Mouse (Mus musculus) heart, embryonic 12.5 days (tissue): ENCODE results near the gene Cc2d1a. TPM values are rescaled to one million over a fixed set of nuclear protein-coding genes. Genes with fewer than 3 reads are reported as not detected.
A peak's percentile ranks its signal among the peaks of the same experiment; 100 is the strongest.

Source experiments
- ATAC-seq: fragments of 200-750 bp; cut with Nextera tagmentation; 2 replicates; pipeline ENCODE4 v1.8.0; 2017; ENCODE audit warnings: moderate TSS enrichment, moderate library complexity; ENCODE audit not compliant: insufficient number of reproducible peaks, low FRiP score
- H3K27ac ChIP-seq: fragments of 300-500 bp; sonication (generic); 2 replicates; pipeline ENCODE4 v1.5.1; 2016; ENCODE audit warnings: mild to moderate bottlenecking, moderate library complexity; ENCODE audit not compliant: poor library complexity, severe bottlenecking
- H3K27me3 ChIP-seq: fragments of 300-500 bp; sonication (generic); replicated peaks from 2 replicates; pipeline ENCODE4 v1.6.1; 2016; ENCODE audit warnings: mild to moderate bottlenecking, moderate library complexity
- H3K36me3 ChIP-seq: fragments of 300-500 bp; sonication (generic); 2 replicates; pipeline ENCODE4 v1.6.1; 2016; ENCODE audit warnings: mild to moderate bottlenecking, moderate library complexity
- H3K4me1 ChIP-seq: fragments of 300-500 bp; sonication (generic); replicated peaks from 2 replicates; pipeline ENCODE4 v1.6.1; 2016; ENCODE audit warnings: mild to moderate bottlenecking
- H3K4me2 ChIP-seq: fragments of 300-500 bp; sonication (generic); 2 replicates; pipeline ENCODE4 v1.6.1; 2016; ENCODE audit warnings: mild to moderate bottlenecking, moderate library complexity
- H3K4me3 ChIP-seq: fragments of 300-500 bp; sonication (generic); 2 replicates; pipeline ENCODE4 v1.5.1; 2016; ENCODE audit warnings: mild to moderate bottlenecking
- H3K9ac ChIP-seq: fragments of 300-500 bp; sonication (generic); 2 replicates; pipeline ENCODE4 v1.6.1; 2016; ENCODE audit warnings: mild to moderate bottlenecking, moderate library complexity
- H3K9me3 ChIP-seq: fragments of 300-500 bp; sonication (generic); replicated peaks from 2 replicates; pipeline ENCODE4 v1.6.1; 2016; ENCODE audit warnings: mild to moderate bottlenecking, moderate library complexity
- WGBS: fragments of 180-500 bp; shearing (Covaris S2); methylation state at CpG from one replicate; pipeline ENCODE4 v1.1.7; 2016; 5-methylcytosine and 5-hydroxymethylcytosine counted together
- polyA plus RNA-seq: library from polyadenylated mRNA; unstranded; fragments of >200 nt; fragmentation: Nextera tagmentation; extraction: Ambion mirVana; gene quantifications from 2 replicates; pipeline ENCODE4 v1.2.1, GENCODE M21; 2016

Cc2d1a gene
- 17.7 and 18.1 TPM in 2 replicates for polyA plus RNA-seq

- Histone ChIP-seq H3K4me3 (peak within 1 kb of the TSS; percentile 72), H3K4me2 (peak within 1 kb of the TSS; percentile 93), H3K27ac (no peak within 1 kb of the TSS), H3K9me3 (no peaks in the 10 kb centered on the region), H3K36me3 (peaks cover 19% of the 10 kb centered on the region), H3K9ac (peak within 1 kb of the TSS; percentile 87), H3K4me1 (peaks cover 14% of the 10 kb centered on the region), H3K27me3 (no peaks in the 10 kb centered on the region)
- WGBS = 17% methylated on average over 49 of the region's 49 CpGs
- peak; percentile 91 for ATAC-seq
Observed at GRCm38 (mm10) chr8:84147769-84148530, at the start of gene Cc2d1a, which contains the start of gene 4930432K21Rik. Cc2d1a (minus strand) TSS chr8:84147936. 4930432K21Rik (plus strand) TSS chr8:84148025.

GRCm38 (mm10) chr8:84197141-84197921, 49.6 kb upstream of the Cc2d1a start:
- Histone ChIP-seq H3K9me3 (no peaks in the 10 kb centered on the region), H3K36me3 (0 out of 2 replicates have a peak, but pooled peaks cover 4% of the 10 kb centered on the region), H3K4me1 (peaks cover 50% of the 10 kb centered on the region), H3K27me3 (no peaks in the 10 kb centered on the region), H3K27ac (peak overlapping the region; percentile 93), H3K4me3 (peak overlapping the region; percentile 56), H3K9ac (peak overlapping the region; percentile 79), H3K4me2 (peak overlapping the region; percentile 77)
- peak; percentile 40 for ATAC-seq
- WGBS = 3% methylated on average over 43 of the region's 43 CpGs

- no peak for ATAC-seq
- H3K9me3 ChIP-seq = no peaks in the 10 kb centered on the region
- peaks cover 34% of the 10 kb centered on the region for H3K4me1 ChIP-seq
- no peak overlapping the region for H3K27ac ChIP-seq
- no peaks in the 10 kb centered on the region for H3K27me3 ChIP-seq
- 72% methylated on average over 3 of the region's 3 CpGs for WGBS
- H3K9ac ChIP-seq = no peak overlapping the region
- H3K4me2 ChIP-seq = no peak overlapping the region
- H3K36me3 ChIP-seq = no peaks in the 10 kb centered on the region
- no peak overlapping the region for H3K4me3 ChIP-seq
Observed at GRCm38 (mm10) chr8:84194224-84194743, 46.5 kb upstream of the Cc2d1a start.

GRCm38 (mm10) chr8:84193566-84193965, 45.8 kb upstream of the Cc2d1a start:
- Histone ChIP-seq H3K9ac (no peak overlapping the region), H3K27me3 (no peaks in the 10 kb centered on the region), H3K4me3 (no peak overlapping the region), H3K4me1 (peaks cover 27% of the 10 kb centered on the region), H3K27ac (no peak overlapping the region), H3K36me3 (no peaks in the 10 kb centered on the region), H3K4me2 (no peak overlapping the region), H3K9me3 (no peaks in the 10 kb centered on the region)
- no peak for ATAC-seq
- 78% methylated on average over 5 of the region's 5 CpGs for WGBS

- no peaks in the 10 kb centered on the region for H3K27me3 ChIP-seq
Observed at GRCm38 (mm10) chr8:84193161-84193560, 45.4 kb upstream of the Cc2d1a start.

GRCm38 (mm10) chr8:84192555-84192954, 44.8 kb upstream of the Cc2d1a start:
- Histone ChIP-seq H3K9me3 (no peaks in the 10 kb centered on the region), H3K4me3 (peak overlapping the region; percentile 31), H3K27me3 (no peaks in the 10 kb centered on the region), H3K4me2 (peak overlapping the region; percentile 59), H3K9ac (peak overlapping the region; percentile 56), H3K4me1 (peaks cover 17% of the 10 kb centered on the region), H3K27ac (peak overlapping the region; percentile 95), H3K36me3 (no peaks in the 10 kb centered on the region)
- 2% methylated on average over 33 of the region's 33 CpGs for WGBS
- peak; percentile 89 for ATAC-seq

More at GRCm38 (mm10) chr8:84193161-84193560, 45.4 kb upstream of the Cc2d1a start:
- Histone ChIP-seq H3K4me3 (no peak overlapping the region), H3K4me1 (peaks cover 23% of the 10 kb centered on the region), H3K36me3 (no peaks in the 10 kb centered on the region), H3K9ac (no peak overlapping the region; the same call in 1 of the 2 replicates), H3K9me3 (no peaks in the 10 kb centered on the region), H3K27ac (peak overlapping the region; percentile 95; the same call in 1 of the 2 replicates), H3K4me2 (no peak overlapping the region)
- 82% methylated on average over 4 of the region's 4 CpGs for WGBS
- ATAC-seq = no peak

GRCm38 (mm10) chr8:84192023-84192422, 44.3 kb upstream of the Cc2d1a start:
- peak overlapping the region; percentile 31 for H3K4me3 ChIP-seq

GRCm38 (mm10) chr8:84190191-84190867, 42.6 kb upstream of the Cc2d1a start:
- H3K27ac ChIP-seq = peak overlapping the region; percentile 44
- H3K4me3 ChIP-seq = no peak overlapping the region
- ATAC-seq = no peak
- WGBS = 93% methylated on average over 7 of the region's 7 CpGs
- no peak overlapping the region for H3K9ac ChIP-seq
- H3K9me3 ChIP-seq = no peaks in the 10 kb centered on the region
- H3K4me1 ChIP-seq = peaks cover 24% of the 10 kb centered on the region
- no peak overlapping the region for H3K4me2 ChIP-seq
- no peaks in the 10 kb centered on the region for H3K36me3 ChIP-seq
- H3K27me3 ChIP-seq = no peaks in the 10 kb centered on the region

More at GRCm38 (mm10) chr8:84192023-84192422, 44.3 kb upstream of the Cc2d1a start:
- H3K36me3 ChIP-seq = no peaks in the 10 kb centered on the region
- H3K4me2 ChIP-seq = peak overlapping the region; percentile 59
- peak overlapping the region; percentile 95 for H3K27ac ChIP-seq
- H3K9me3 ChIP-seq = no peaks in the 10 kb centered on the region
- H3K4me1 ChIP-seq = peaks cover 20% of the 10 kb centered on the region
- WGBS = 7% methylated on average over 13 of the region's 13 CpGs
- H3K27me3 ChIP-seq = no peaks in the 10 kb centered on the region
- ATAC-seq = peak; percentile 92
- peak overlapping the region; percentile 56 for H3K9ac ChIP-seq

DNA sequence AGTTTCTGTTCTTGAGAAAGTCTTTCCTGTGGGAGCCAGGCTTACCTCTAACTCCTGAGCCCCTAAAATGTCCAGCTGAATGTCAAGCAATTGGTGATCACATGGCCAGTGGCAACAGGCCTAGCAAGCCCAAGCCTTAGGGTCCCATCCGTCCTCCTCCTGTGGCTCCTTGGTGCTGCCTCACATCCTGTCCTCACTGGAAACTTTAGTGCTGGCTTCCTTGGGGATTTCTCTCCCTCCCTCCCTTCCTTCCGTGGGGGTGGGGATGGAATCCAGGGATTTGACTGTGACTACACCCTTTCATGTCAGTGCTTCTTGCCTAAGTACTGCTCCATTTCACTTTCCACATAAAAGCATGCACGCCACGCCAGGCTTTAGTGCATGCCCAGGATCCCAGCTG, 41.9 kb upstream of the Cc2d1a start:
- Histone ChIP-seq H3K27me3 (no peaks in the 10 kb centered on the region), H3K4me1 (peaks cover 25% of the 10 kb centered on the region), H3K4me3 (no peak overlapping the region), H3K9ac (no peak overlapping the region; the same call in 1 of the 2 replicates), H3K4me2 (no peak overlapping the region), H3K9me3 (no peaks in the 10 kb centered on the region), H3K27ac (peak overlapping the region; percentile 44; the same call in 1 of the 2 replicates), H3K36me3 (no peaks in the 10 kb centered on the region)
- 52% methylated on average over 4 of the region's 4 CpGs for WGBS
- ATAC-seq = no peak

GRCm38 (mm10) chr8:84188671-84189070, 40.9 kb upstream of the Cc2d1a start:
- Histone ChIP-seq H3K9ac (no peak overlapping the region), H3K9me3 (no peaks in the 10 kb centered on the region), H3K4me3 (no peak overlapping the region), H3K27me3 (no peaks in the 10 kb centered on the region), H3K36me3 (no peaks in the 10 kb centered on the region), H3K27ac (no peak overlapping the region), H3K4me2 (no peak overlapping the region), H3K4me1 (peaks cover 32% of the 10 kb centered on the region)
- WGBS = 86% methylated on average over 10 of the region's 10 CpGs
- no peak for ATAC-seq
